In genomic region chr4:150557289-150557688, GRCm38 (mm10) we compare ENCODE assay signal across 8 mouse cellular contexts.
DNase-seq lines count a peak whose midpoint lies in the region; ATAC-seq and TF ChIP-seq lines count a peak whose summit lies in the region.
"Not testable (repeated sequence)": the region's sequence is repeated elsewhere in the genome, so short reads cannot be mapped to it uniquely, and the experiment has no call there.

No protein-coding gene starts in this region.

- H3K4me2 ChIP-seq in forebrain, embryonic 14.5 days (ENCODE audit: low read length): peak overlapping the region; percentile 25
- peak overlapping the region; percentile 43; the same call in 1 of the 2 replicates for H3K4me2 ChIP-seq in heart, embryonic 14.5 days (ENCODE audit: low read length)
- H3K4me2 ChIP-seq in hindbrain, embryonic 16.5 days (ENCODE audit: low read length); kidney, postnatal 0 days (ENCODE audit: low read length); lung, embryonic 15.5 days; stomach, embryonic 15.5 days: not testable (repeated sequence)
- H3K4me2 ChIP-seq in myocyte (ENCODE audit: low read depth): peak overlapping the region; percentile 76

- not testable (repeated sequence) for H3K9ac ChIP-seq in forebrain, embryonic 14.5 days (ENCODE audit: low read length); heart, embryonic 14.5 days (ENCODE audit: low read length); hindbrain, embryonic 16.5 days (ENCODE audit: low read depth, low read length); kidney, postnatal 0 days (ENCODE audit: low read depth, low read length); lung, embryonic 15.5 days; stomach, embryonic 15.5 days

- H3K79me2 ChIP-seq in myocyte (ENCODE audit: control insufficient read depth, insufficient read depth): not testable (repeated sequence)

- 0 out of 2 replicates have a peak overlapping the region, but pooled peaks have one; percentile 9 for H3K27ac ChIP-seq in brown adipose tissue, adult 24 weeks (replicated peaks; ENCODE audit: low read depth, low read length)
- peak overlapping the region; percentile 76 for H3K27ac ChIP-seq in forebrain, embryonic 14.5 days (ENCODE audit: low read depth, low read length)
- H3K27ac ChIP-seq in heart, embryonic 14.5 days (replicated peaks in 1 of 2; ENCODE audit: control insufficient read depth in 1 of 2, insufficient read depth in 1 of 2, low read depth in 2 of 2, low read length in 2 of 2): peak overlapping the region in 1 of 2 experiments; percentile 82; a peak in 1 of 4 replicates
- H3K27ac ChIP-seq in hindbrain, embryonic 16.5 days (ENCODE audit: low read depth, low read length): peak overlapping the region; percentile 64
- peak overlapping the region; percentile 25; the same call in 1 of the 2 replicates for H3K27ac ChIP-seq in kidney, postnatal 0 days
- H3K27ac ChIP-seq in lung, embryonic 15.5 days: 0 out of 2 replicates have a peak overlapping the region, but pooled peaks have one; percentile 12
- 0 out of 2 replicates have a peak overlapping the region, but pooled peaks have one; percentile 26 for H3K27ac ChIP-seq in stomach, embryonic 15.5 days

- not testable (repeated sequence) for H3K36me3 ChIP-seq in forebrain, embryonic 14.5 days (ENCODE audit: control insufficient read depth, insufficient read depth, low read length); heart, embryonic 14.5 days (ENCODE audit: control insufficient read depth, insufficient read depth, low read length); hindbrain, embryonic 16.5 days (ENCODE audit: control insufficient read depth, insufficient read depth, low read length); kidney, postnatal 0 days (ENCODE audit: insufficient read depth, low read length); lung, embryonic 15.5 days; myocyte (ENCODE audit: control insufficient read depth, insufficient read depth); stomach, embryonic 15.5 days

- peak; percentile 47; the same call in 1 of the 2 replicates for ATAC-seq in forebrain, embryonic 14.5 days
- ATAC-seq in heart, embryonic 14.5 days (ENCODE audit: insufficient number of reproducible peaks, insufficient read depth, low FRiP score, low read depth); kidney, postnatal 0 days (replicated peaks; ENCODE audit: low FRiP score, low read depth); lung, embryonic 15.5 days (ENCODE audit: borderline replicate concordance, extremely low read depth, low FRiP score, low TSS enrichment); stomach, embryonic 15.5 days (ENCODE audit: insufficient read depth, low FRiP score, low read depth): not testable (repeated sequence)
- ATAC-seq in hindbrain, embryonic 16.5 days: peak; percentile 37

- 55% methylated on average over 3 of the region's 3 CpGs for WGBS in forebrain, embryonic 14.5 days
- WGBS in heart, embryonic 14.5 days: 74% methylated on average over 3 of the region's 3 CpGs
- 34% methylated on average over 3 of the region's 3 CpGs for WGBS in hindbrain, embryonic 16.5 days
- WGBS in kidney, postnatal 0 days: 56% methylated on average over 3 of the region's 3 CpGs
- WGBS in lung, embryonic 15.5 days: 67% methylated on average over 3 of the region's 3 CpGs
- WGBS in stomach, embryonic 15.5 days: 58% methylated on average over 3 of the region's 3 CpGs

- H3K4me1 ChIP-seq in brown adipose tissue, adult 24 weeks (ENCODE audit: control insufficient read depth, insufficient read depth, insufficient read length, low read length): not testable (repeated sequence)
- H3K4me1 ChIP-seq in forebrain, embryonic 14.5 days (ENCODE audit: control insufficient read depth, insufficient read depth, low read length): peaks cover 20% of the 10 kb centered on the region
- H3K4me1 ChIP-seq in heart, embryonic 14.5 days (ENCODE audit: control insufficient read depth in 2 of 2, insufficient read depth in 2 of 2, low read length in 2 of 2): peaks cover 8 to 36% of the 10 kb centered on the region in 2 experiments
- H3K4me1 ChIP-seq in hindbrain, embryonic 16.5 days (ENCODE audit: control insufficient read depth, insufficient read depth, low read depth, low read length): peaks cover 19% of the 10 kb centered on the region
- H3K4me1 ChIP-seq in kidney, postnatal 0 days (replicated peaks; ENCODE audit: insufficient read depth, low read length): peaks cover 23% of the 10 kb centered on the region
- peaks cover 33% of the 10 kb centered on the region for H3K4me1 ChIP-seq in lung, embryonic 15.5 days
- peaks cover 13% of the 10 kb centered on the region for H3K4me1 ChIP-seq in stomach, embryonic 15.5 days

- H3K9me3 ChIP-seq in forebrain, embryonic 14.5 days (replicated peaks; ENCODE audit: control insufficient read depth, low read length); heart, embryonic 14.5 days (ENCODE audit: control insufficient read depth, low read length); hindbrain, embryonic 16.5 days (ENCODE audit: control insufficient read depth, low read length); kidney, postnatal 0 days (replicated peaks; ENCODE audit: low read length); lung, embryonic 15.5 days; stomach, embryonic 15.5 days: not testable (repeated sequence)

- not testable (repeated sequence) for TF ChIP-seq POLR2A in myocyte (IDR thresholded peaks at IDR 0.05; ENCODE audit: insufficient read length, low read depth)

- not testable (repeated sequence) for H3K4me3 ChIP-seq in brown adipose tissue, adult 24 weeks (ENCODE audit: insufficient read depth, low read depth, low read length); forebrain, embryonic 14.5 days (ENCODE audit: low read depth, low read length); heart, embryonic 14.5 days (ENCODE audit: control insufficient read depth in 1 of 2, insufficient read depth in 1 of 2, low read depth in 1 of 2, low read length in 2 of 2); hindbrain, embryonic 16.5 days (ENCODE audit: low read length); kidney, postnatal 0 days (replicated peaks; ENCODE audit: low read depth, low read length); lung, embryonic 15.5 days; myocyte; stomach, embryonic 15.5 days (replicated peaks)

- not testable (repeated sequence) for DNase-seq in forebrain, embryonic 14.5 days (ENCODE audit: low spot score); kidney, postnatal 0 days (ENCODE audit: low spot score)

- H3ac ChIP-seq in myocyte (ENCODE audit: control insufficient read depth, insufficient read length): not testable (repeated sequence)

- TF ChIP-seq CTCF in kidney, postnatal 0 days (IDR thresholded peaks at IDR 0.05; ENCODE audit: low read depth): not testable (repeated sequence)

- H3K27me3 ChIP-seq in forebrain, embryonic 14.5 days (replicated peaks; ENCODE audit: control insufficient read depth, insufficient read depth, low read length); heart, embryonic 14.5 days (ENCODE audit: control insufficient read depth, insufficient read depth, low read length); hindbrain, embryonic 16.5 days (replicated peaks; ENCODE audit: control insufficient read depth, insufficient read depth, low read length); kidney, postnatal 0 days (ENCODE audit: insufficient read depth, low read length); lung, embryonic 15.5 days; myocyte (ENCODE audit: control insufficient read depth, insufficient read depth, insufficient read length); stomach, embryonic 15.5 days (replicated peaks): not testable (repeated sequence)
